Mouse (Mus musculus): ENCODE data around the gene Ptrh1.

DNA sequence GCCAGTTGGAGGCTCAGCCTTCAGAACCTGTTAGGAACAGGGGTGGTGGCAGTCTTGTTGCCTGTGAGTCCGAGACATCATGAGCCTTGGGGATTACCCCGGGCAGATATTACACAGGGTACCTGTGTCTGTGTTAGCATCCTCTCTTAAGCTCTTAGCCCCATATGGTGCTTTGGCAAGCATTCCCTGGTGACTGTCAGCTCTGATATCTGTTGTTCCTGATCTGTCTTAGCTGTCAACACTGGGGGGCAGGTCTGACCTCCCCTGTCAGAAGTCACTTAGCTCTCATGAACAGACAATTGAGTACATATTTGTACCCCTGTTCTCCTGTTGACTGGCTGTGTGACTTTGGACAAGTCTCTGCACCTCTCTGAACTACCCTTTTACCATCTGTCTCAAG lies 16.6 kb upstream of the Ptrh1 start:
- TF ChIP-seq CTCF (IDR thresholded peaks at IDR 0.05; ENCODE audit: control insufficient read depth, insufficient read depth, insufficient read length) = no peak
- TF ChIP-seq MAX (IDR thresholded peaks at IDR 0.05) = no peak
- TF ChIP-seq CEBPB (IDR thresholded peaks at IDR 0.05; ENCODE audit: low read depth) = no peak
- TF ChIP-seq MYOG (IDR thresholded peaks at IDR 0.05; ENCODE audit: control insufficient read depth, extremely low read depth, insufficient read length) = no peak
